Mouse (Mus musculus): ENCODE results near the gene Tmem45b. TPM values are rescaled to one million over a fixed set of nuclear protein-coding genes. Genes with fewer than 3 reads are reported as not detected.
A peak's percentile ranks its signal among the peaks of the same experiment; 100 is the strongest.

Tmem45b gene
- total and polyA plus RNA-seq, 2 experiments from 2014 or later: 0.13 TPM; not detected in 1

GRCm38 (mm10) chr9:31433431-31433830 is 30.8 kb downstream of the Tmem45b start:
- H3K27ac ChIP-seq: no peak overlapping the region
- H3K4me3 ChIP-seq (ENCODE audit: low read length): no peak overlapping the region
- ATAC-seq: no peak
- H3K9ac ChIP-seq (replicated peaks; ENCODE audit: low read length): no peak overlapping the region
- TF ChIP-seq CTCF (IDR thresholded peaks at IDR 0.05; ENCODE audit: low read depth): no peak
- H3K9me3 ChIP-seq (ENCODE audit: low read length): no peaks in the 10 kb centered on the region
- H3K4me2 ChIP-seq (ENCODE audit: low read depth, low read length): no peak overlapping the region
- no peak for DNase-seq (ENCODE audit: low spot score)
- no peaks in the 10 kb centered on the region for H3K27me3 ChIP-seq (ENCODE audit: insufficient read depth, low read length)
- WGBS: 91% methylated on average over 3 of the region's 3 CpGs
- H3K36me3 ChIP-seq (ENCODE audit: insufficient read depth, low read length): no peaks in the 10 kb centered on the region
- H3K4me1 ChIP-seq (ENCODE audit: insufficient read depth, low read length): no peaks in the 10 kb centered on the region

GRCm38 (mm10) chr9:31432336-31432975 is 31.8 kb downstream of the Tmem45b start:
- no peak overlapping the region for H3K27ac ChIP-seq
- H3K4me1 ChIP-seq (ENCODE audit: insufficient read depth, low read length): no peaks in the 10 kb centered on the region
- H3K36me3 ChIP-seq (ENCODE audit: insufficient read depth, low read length): no peaks in the 10 kb centered on the region
- 79% methylated on average over 7 of the region's 7 CpGs for WGBS
- no peak overlapping the region for H3K4me3 ChIP-seq (ENCODE audit: low read length)
- no peak overlapping the region for H3K9ac ChIP-seq (replicated peaks; ENCODE audit: low read length)
- H3K4me2 ChIP-seq (ENCODE audit: low read depth, low read length): no peak overlapping the region
- TF ChIP-seq CTCF (IDR thresholded peaks at IDR 0.05; ENCODE audit: low read depth): no peak
- no peaks in the 10 kb centered on the region for H3K9me3 ChIP-seq (ENCODE audit: low read length)
- DNase-seq (ENCODE audit: low spot score): no peak
- no peaks in the 10 kb centered on the region for H3K27me3 ChIP-seq (ENCODE audit: insufficient read depth, low read length)
- ATAC-seq: 0 out of 2 replicates have a peak, but pooled peaks have one; percentile 18

GRCm38 (mm10) chr9:31431751-31432150 is 32.5 kb downstream of the Tmem45b start:
- no peak overlapping the region for H3K4me2 ChIP-seq (ENCODE audit: low read depth, low read length)
- no peak for DNase-seq (ENCODE audit: low spot score)
- WGBS: 90% methylated on average over 5 of the region's 5 CpGs
- no peak overlapping the region for H3K4me3 ChIP-seq (ENCODE audit: low read length)
- no peak for TF ChIP-seq CTCF (IDR thresholded peaks at IDR 0.05; ENCODE audit: low read depth)
- no peaks in the 10 kb centered on the region for H3K9me3 ChIP-seq (ENCODE audit: low read length)
- H3K4me1 ChIP-seq (ENCODE audit: insufficient read depth, low read length): no peaks in the 10 kb centered on the region
- no peak overlapping the region for H3K9ac ChIP-seq (replicated peaks; ENCODE audit: low read length)
- no peak for ATAC-seq
- H3K27ac ChIP-seq: no peak overlapping the region
- no peaks in the 10 kb centered on the region for H3K36me3 ChIP-seq (ENCODE audit: insufficient read depth, low read length)
- no peaks in the 10 kb centered on the region for H3K27me3 ChIP-seq (ENCODE audit: insufficient read depth, low read length)

GRCm38 (mm10) chr9:31430011-31430410 is 34.3 kb downstream of the Tmem45b start:
- Histone ChIP-seq H3K27me3 (ENCODE audit: insufficient read depth, low read length) (no peaks in the 10 kb centered on the region), H3K36me3 (ENCODE audit: insufficient read depth, low read length) (no peaks in the 10 kb centered on the region), H3K4me1 (ENCODE audit: insufficient read depth, low read length) (no peaks in the 10 kb centered on the region), H3K27ac (no peak overlapping the region), H3K9me3 (ENCODE audit: low read length) (no peaks in the 10 kb centered on the region), H3K9ac (replicated peaks; ENCODE audit: low read length) (no peak overlapping the region), H3K4me2 (ENCODE audit: low read depth, low read length) (no peak overlapping the region), H3K4me3 (ENCODE audit: low read length) (no peak overlapping the region)
- 82% methylated on average over 9 of the region's 9 CpGs for WGBS
- ATAC-seq (no peak), DNase-seq (ENCODE audit: low spot score) (no peak)
- TF ChIP-seq CTCF (IDR thresholded peaks at IDR 0.05; ENCODE audit: low read depth): no peak

- DNase-seq (ENCODE audit: low spot score): no peak
- H3K36me3 ChIP-seq (ENCODE audit: insufficient read depth, low read length): peaks cover 5% of the 10 kb centered on the region; the same call in 1 of the 2 replicates
- H3K27ac ChIP-seq: no peak overlapping the region
- no peak overlapping the region for H3K4me2 ChIP-seq (ENCODE audit: low read depth, low read length)
- no peak overlapping the region for H3K9ac ChIP-seq (replicated peaks; ENCODE audit: low read length)
- no peak for TF ChIP-seq CTCF (IDR thresholded peaks at IDR 0.05; ENCODE audit: low read depth)
- H3K27me3 ChIP-seq (ENCODE audit: insufficient read depth, low read length): no peaks in the 10 kb centered on the region
- H3K4me3 ChIP-seq (ENCODE audit: low read length): no peak overlapping the region
- H3K9me3 ChIP-seq (ENCODE audit: low read length): no peaks in the 10 kb centered on the region
- WGBS: 87% methylated on average over 7 of the region's 7 CpGs
- ATAC-seq: no peak
- H3K4me1 ChIP-seq (ENCODE audit: insufficient read depth, low read length): no peaks in the 10 kb centered on the region
These were observed 35.3 kb downstream of the Tmem45b start for GRCm38 (mm10) chr9:31428971-31429370.

- ATAC-seq (no peak), DNase-seq (ENCODE audit: low spot score) (no peak)
- H3K27me3 ChIP-seq (ENCODE audit: insufficient read depth, low read length): no peaks in the 10 kb centered on the region
- H3K27ac ChIP-seq: no peak overlapping the region
- no peak for TF ChIP-seq CTCF (IDR thresholded peaks at IDR 0.05; ENCODE audit: low read depth)
- no peaks in the 10 kb centered on the region for H3K4me1 ChIP-seq (ENCODE audit: insufficient read depth, low read length)
- no peak overlapping the region for H3K4me2 ChIP-seq (ENCODE audit: low read depth, low read length)
- no peak overlapping the region for H3K9ac ChIP-seq (replicated peaks; ENCODE audit: low read length)
- peaks cover 55% of the 10 kb centered on the region for H3K36me3 ChIP-seq (ENCODE audit: insufficient read depth, low read length)
- WGBS: 86% methylated on average over 5 of the region's 5 CpGs
- H3K4me3 ChIP-seq (ENCODE audit: low read length): no peak overlapping the region
- H3K9me3 ChIP-seq (ENCODE audit: low read length): no peaks in the 10 kb centered on the region
These were observed 42.1 kb downstream of the Tmem45b start for GRCm38 (mm10) chr9:31422143-31422542.

- Histone ChIP-seq H3K9me3 (ENCODE audit: low read length) (no peaks in the 10 kb centered on the region), H3K36me3 (ENCODE audit: insufficient read depth, low read length) (peaks cover 73% of the 10 kb centered on the region), H3K4me3 (ENCODE audit: low read length) (no peak overlapping the region), H3K27ac (no peak overlapping the region), H3K27me3 (ENCODE audit: insufficient read depth, low read length) (no peaks in the 10 kb centered on the region), H3K9ac (replicated peaks; ENCODE audit: low read length) (no peak overlapping the region), H3K4me1 (ENCODE audit: insufficient read depth, low read length) (no peaks in the 10 kb centered on the region), H3K4me2 (ENCODE audit: low read depth, low read length) (no peak overlapping the region)
- WGBS: 91% methylated on average over 1 of the region's 1 CpGs
- DNase-seq (ENCODE audit: low spot score) (no peak), ATAC-seq (no peak)
- TF ChIP-seq CTCF (IDR thresholded peaks at IDR 0.05; ENCODE audit: low read depth): no peak
These were observed 45.4 kb downstream of the Tmem45b start for GRCm38 (mm10) chr9:31418821-31419220.

All from hindbrain, postnatal 0 days (tissue).